Mouse (Mus musculus) liver, adult 2 months (tissue): ENCODE measurements at regions not wholly inside any gene's neighbourhood (a gene's known extent, or its start where the extent isn't known, plus 50 kb on each side); places are given as distances from the start of the nearest gene placed in this dataset.

Experiments
- DNase-seq: peaks from one replicate; pipeline ENCODE4 v3.0.0-alpha.2; 2011; ENCODE audit warnings: low read depth, low spot score; ENCODE audit errors: extremely low read depth
- H3K27ac ChIP-seq: fragments of 200-500 bp; replicated peaks from 2 replicates; pipeline ENCODE4 v1.5.1; 2012; ENCODE audit warnings: low read depth, mild to moderate bottlenecking, control low read depth, inconsistent platforms, low read length; ENCODE audit not compliant: insufficient read depth
- H3K27me3 ChIP-seq: fragments of 200-500 bp; 2 replicates; pipeline ENCODE4 v1.6.1; 2012; ENCODE audit warnings: mild to moderate bottlenecking, moderate library complexity, low read length, inconsistent platforms; ENCODE audit not compliant: control insufficient read depth, insufficient read depth
- H3K36me3 ChIP-seq: fragments of 200-500 bp; 2 replicates; pipeline ENCODE4 v1.6.1; 2012; ENCODE audit warnings: low read length, inconsistent platforms; ENCODE audit not compliant: control insufficient read depth, insufficient read depth
- H3K4me1 ChIP-seq: fragments of 200-500 bp; 2 replicates; pipeline ENCODE4 v1.6.1; 2011; ENCODE audit warnings: low read length; ENCODE audit not compliant: control insufficient read depth, insufficient read depth
- H3K4me3 ChIP-seq: fragments of 200-500 bp; 2 replicates; pipeline ENCODE4 v1.5.1; 2011; ENCODE audit warnings: low read depth, mild to moderate bottlenecking, control low read depth, low read length, moderate library complexity; ENCODE audit not compliant: insufficient read depth
- H3K79me2 ChIP-seq: fragments of 200-500 bp; 2 replicates; pipeline ENCODE4 v1.6.1; 2012; ENCODE audit warnings: inconsistent platforms, mild to moderate bottlenecking, low read length, moderate library complexity; ENCODE audit not compliant: control insufficient read depth, insufficient read depth
- H3K9ac ChIP-seq: fragments of 200-500 bp; 2 replicates; pipeline ENCODE4 v1.6.1; 2012; ENCODE audit warnings: low read depth, mild to moderate bottlenecking, control low read depth, inconsistent platforms, low read length
- CTCF ChIP-seq: fragments of 200-500 bp; IDR thresholded peaks from 2 replicates; pipeline ENCODE4 v1.5.1; 2011; ENCODE audit warnings: low read depth, low read length, control low read depth
- POLR2A ChIP-seq: fragments of 200-500 bp; IDR thresholded peaks from 2 replicates; pipeline ENCODE4 v1.6.1; 2011; ENCODE audit warnings: low read length, control low read depth; ENCODE audit not compliant: insufficient read depth; ENCODE audit errors: extremely low read depth
- WGBS: fragments of 180-500 bp; shearing (Covaris S2); methylation state at CpG from one replicate; pipeline ENCODE4 v1.1.7; 2018; 5-methylcytosine and 5-hydroxymethylcytosine counted together

GRCm38 (mm10) chr5:4664918-4665317 lies 92.9 kb downstream of the Fzd1 start:
- Histone ChIP-seq H3K79me2 (no peaks in the 10 kb centered on the region), H3K27ac (no peak overlapping the region), H3K9ac (no peak overlapping the region), H3K36me3 (no peaks in the 10 kb centered on the region), H3K27me3 (no peaks in the 10 kb centered on the region), H3K4me3 (no peak overlapping the region), H3K4me1 (no peaks in the 10 kb centered on the region)
- WGBS, result 81% methylated on average over 4 of the region's 4 CpGs
- no peak for DNase-seq
- no peak for TF ChIP-seq POLR2A
- no peak for TF ChIP-seq CTCF

GRCm38 (mm10) chr5:4664488-4664887 lies 93.3 kb downstream of the Fzd1 start:
- no peak for TF ChIP-seq CTCF
- TF ChIP-seq POLR2A, result no peak
- no peaks in the 10 kb centered on the region for H3K36me3 ChIP-seq
- H3K27ac ChIP-seq, result no peak overlapping the region
- DNase-seq, result no peak
- no peaks in the 10 kb centered on the region for H3K27me3 ChIP-seq
- H3K4me3 ChIP-seq, result no peak overlapping the region
- no peak overlapping the region for H3K9ac ChIP-seq
- H3K79me2 ChIP-seq, result no peaks in the 10 kb centered on the region
- H3K4me1 ChIP-seq, result no peaks in the 10 kb centered on the region
- 78% methylated on average over 10 of the region's 10 CpGs for WGBS

GRCm38 (mm10) chr5:4662198-4662585 lies 95.6 kb downstream of the Fzd1 start:
- Histone ChIP-seq H3K36me3 (no peaks in the 10 kb centered on the region), H3K27me3 (no peaks in the 10 kb centered on the region), H3K79me2 (no peaks in the 10 kb centered on the region), H3K9ac (no peak overlapping the region), H3K27ac (no peak overlapping the region), H3K4me1 (no peaks in the 10 kb centered on the region), H3K4me3 (no peak overlapping the region)
- WGBS, result 80% methylated on average over 6 of the region's 6 CpGs
- TF ChIP-seq CTCF (no peak), POLR2A (no peak)
- no peak for DNase-seq

- no peak for DNase-seq
Observed at GRCm38 (mm10) chr5:4661420-4662197, 96.2 kb downstream of the Fzd1 start.

GRCm38 (mm10) chr5:4657982-4658381 lies 99.9 kb downstream of the Fzd1 start:
- no peak overlapping the region for H3K4me3 ChIP-seq
- DNase-seq, result no peak
- no peak overlapping the region for H3K9ac ChIP-seq
- TF ChIP-seq POLR2A, result no peak
- H3K27me3 ChIP-seq, result no peaks in the 10 kb centered on the region
- H3K27ac ChIP-seq, result no peak overlapping the region
- no peaks in the 10 kb centered on the region for H3K4me1 ChIP-seq
- 66% methylated on average over 1 of the region's 1 CpGs for WGBS
- no peaks in the 10 kb centered on the region for H3K79me2 ChIP-seq
- no peaks in the 10 kb centered on the region for H3K36me3 ChIP-seq

More at GRCm38 (mm10) chr5:4661420-4662197, 96.2 kb downstream of the Fzd1 start:
- no peaks in the 10 kb centered on the region for H3K4me1 ChIP-seq
- no peaks in the 10 kb centered on the region for H3K27me3 ChIP-seq
- H3K27ac ChIP-seq, result no peak overlapping the region
- WGBS, result 71% methylated on average over 12 of the region's 12 CpGs
- H3K36me3 ChIP-seq, result no peaks in the 10 kb centered on the region
- no peaks in the 10 kb centered on the region for H3K79me2 ChIP-seq
- no peak overlapping the region for H3K4me3 ChIP-seq
- TF ChIP-seq POLR2A, result no peak
- no peak for TF ChIP-seq CTCF
- H3K9ac ChIP-seq, result no peak overlapping the region

- H3K27ac ChIP-seq, result no peak overlapping the region
- H3K79me2 ChIP-seq, result no peaks in the 10 kb centered on the region
- no peaks in the 10 kb centered on the region for H3K36me3 ChIP-seq
- peak; percentile 23 for DNase-seq
- no peak overlapping the region for H3K4me3 ChIP-seq
- no peak overlapping the region for H3K9ac ChIP-seq
- H3K4me1 ChIP-seq, result no peaks in the 10 kb centered on the region
- TF ChIP-seq POLR2A (no peak), CTCF (no peak)
- no peaks in the 10 kb centered on the region for H3K27me3 ChIP-seq
Observed at GRCm38 (mm10) chr5:4654186-4654585, 103.6 kb downstream of the Fzd1 start.
